Mouse (Mus musculus): ENCODE results near the gene Ulk3.

- TF ChIP-seq POLR2A (IDR thresholded peaks at IDR 0.05; ENCODE audit: insufficient read depth, low read depth, low read length) (no peak), EP300 (IDR thresholded peaks at IDR 0.05; ENCODE audit: insufficient read depth, low read depth, low read length) (no peak)
Measured at GRCm38 (mm10) chr9:57639661-57640328, 50.5 kb downstream of the Ulk3 start.
